Mouse (Mus musculus) embryonic fibroblast, embryonic 13.5 days (primary cell): ENCODE data around the gene Krtap9-5. TPM values are rescaled to one million over a fixed set of nuclear protein-coding genes. Genes with fewer than 3 reads are reported as not detected.

Experiments used
- H3K27ac ChIP-seq: 2 replicates; pipeline ENCODE4 v1.5.1; 2012; ENCODE audit warnings: low read length, control low read depth, inconsistent platforms; ENCODE audit not compliant: insufficient read depth
- H3K4me1 ChIP-seq: 2 replicates; pipeline ENCODE4 v1.6.1; 2011; ENCODE audit warnings: low read length; ENCODE audit not compliant: control insufficient read depth, insufficient read depth
- H3K4me3 ChIP-seq: 2 replicates; pipeline ENCODE4 v1.5.1; 2011; ENCODE audit warnings: mild to moderate bottlenecking, control low read depth, low read length; ENCODE audit not compliant: insufficient read depth
- CTCF ChIP-seq: IDR thresholded peaks from 2 replicates; pipeline ENCODE4 v1.5.1; 2011; ENCODE audit warnings: mild to moderate bottlenecking, control low read depth, low read length, moderate library complexity, borderline replicate concordance; ENCODE audit not compliant: insufficient read depth
- POLR2A ChIP-seq: IDR thresholded peaks from 2 replicates; pipeline ENCODE4 v1.6.1; 2011; ENCODE audit warnings: low read depth, mild to moderate bottlenecking, control low read depth, low read length, moderate library complexity
- polyA plus RNA-seq: library from polyadenylated mRNA; stranded (reverse); fragments of >200 nt; gene quantifications from 2 replicates; pipeline ENCODE4 v1.2.4, GENCODE M21; 2011; ENCODE audit warnings: low read depth; ENCODE audit not compliant: missing spikeins, insufficient read length

The Krtap9-5 gene
- polyA plus RNA-seq = not detected in 2 replicates

- no peak within 1 kb of the TSS for H3K27ac ChIP-seq
- no peaks in the 10 kb centered on the region for H3K4me1 ChIP-seq
- H3K4me3 ChIP-seq = no peak within 1 kb of the TSS
- TF ChIP-seq POLR2A (no peak), CTCF (no peak)
Measured at GRCm38 (mm10) chr11:99948175-99948574, at the start of gene Krtap9-5. Gene Krtap9-5, plus strand, starts transcription at chr11:99948475.

DNA sequence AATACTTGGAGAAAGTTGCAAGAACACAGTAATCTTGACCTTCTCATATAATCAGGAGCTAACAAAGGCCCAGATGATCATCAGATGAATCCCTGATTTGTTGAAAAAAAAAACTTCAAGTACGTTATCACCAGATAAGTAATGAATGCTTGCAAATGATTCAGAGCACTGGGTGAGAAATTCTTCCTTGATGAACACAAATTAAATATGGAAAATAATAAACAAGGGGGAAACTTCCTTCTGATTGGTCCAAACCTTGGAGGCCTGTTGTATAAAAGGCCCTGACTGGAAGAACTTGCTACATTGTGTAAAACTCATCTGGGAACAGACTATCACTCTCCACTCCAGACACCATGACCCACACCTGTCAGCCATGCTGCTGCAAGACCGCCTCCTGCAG is 40.7 kb upstream of the Krtap9-5 start, which contains the start of gene Krtap31-1:
Gene Krtap31-1, plus strand, starts transcription at position 301 of the 400 bp plus-strand sequence.
- Histone ChIP-seq H3K4me1 (no peaks in the 10 kb centered on the region), H3K4me3 (no peak within 1 kb of the TSS), H3K27ac (no peak within 1 kb of the TSS)
- TF ChIP-seq POLR2A = no peak

DNA sequence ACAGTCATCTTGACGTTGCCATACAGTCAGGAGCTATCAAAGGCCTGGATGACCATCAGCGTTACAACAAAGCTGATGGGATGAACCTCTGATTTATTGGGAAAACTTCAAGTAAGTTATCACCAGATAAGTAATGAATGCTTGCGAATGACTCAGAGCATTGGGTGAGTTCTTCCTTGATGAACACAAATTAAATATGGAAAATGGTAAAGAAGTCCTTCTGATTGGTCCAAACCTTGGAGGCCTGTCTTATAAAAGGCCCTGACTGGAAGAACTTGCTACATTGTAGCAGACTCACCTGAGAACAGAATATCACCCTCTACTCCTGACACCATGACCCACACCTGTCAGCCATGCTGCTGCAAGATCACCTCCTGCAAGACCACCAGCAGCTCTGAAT is 33.8 kb upstream of the Krtap9-5 start, which contains the start of gene Gm11565:
Gene Gm11565, plus strand, starts transcription at position 301 of the 400 bp plus-strand sequence.
- Histone ChIP-seq H3K4me3 (no peak within 1 kb of the TSS), H3K4me1 (no peaks in the 10 kb centered on the region), H3K27ac (no peak within 1 kb of the TSS)
- TF ChIP-seq CTCF = no peak
- TF ChIP-seq POLR2A = no peak

- Histone ChIP-seq H3K27ac (no peak within 1 kb of the TSS), H3K4me3 (no peak within 1 kb of the TSS), H3K4me1 (no peaks in the 10 kb centered on the region)
- no peak for TF ChIP-seq CTCF
- TF ChIP-seq POLR2A = no peak
Measured at GRCm38 (mm10) chr11:99935991-99936390, 12.3 kb upstream of the Krtap9-5 start, which contains the start of gene Krtap31-2. Gene Krtap31-2, plus strand, starts transcription at chr11:99936291.

DNA sequence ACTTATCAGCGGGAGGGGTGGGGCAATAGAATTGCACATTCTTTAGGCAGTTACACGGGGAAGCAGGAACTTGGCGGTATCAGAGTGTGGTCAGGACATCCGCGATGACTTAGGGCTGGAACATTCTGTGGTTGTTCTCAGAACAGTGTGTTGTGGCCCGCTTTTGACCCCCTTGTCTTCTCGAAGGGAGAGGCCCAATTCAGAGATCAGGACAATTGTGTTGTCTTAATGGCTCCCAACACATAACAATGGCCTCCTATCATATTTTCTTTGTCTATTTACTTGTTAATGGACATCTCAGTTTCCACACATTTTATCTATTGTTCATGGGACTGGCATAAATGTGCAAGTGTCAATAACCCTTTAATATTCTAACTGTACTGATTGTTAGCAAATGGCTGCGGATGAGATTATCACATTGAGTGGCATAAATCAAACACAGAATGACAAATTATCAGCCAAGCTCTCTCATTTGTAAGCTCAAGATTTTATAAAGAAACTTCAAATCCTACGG is 10.5 kb upstream of the Krtap9-5 start:
- no peak overlapping the region for H3K27ac ChIP-seq
- TF ChIP-seq CTCF (no peak), POLR2A (no peak)

GRCm38 (mm10) chr11:99964213-99964612 is 15.9 kb downstream of the Krtap9-5 start:
- no peak for TF ChIP-seq CTCF
- no peak for TF ChIP-seq POLR2A
- H3K27ac ChIP-seq = no peak overlapping the region
- H3K4me3 ChIP-seq = no peak overlapping the region
- H3K4me1 ChIP-seq = no peaks in the 10 kb centered on the region

More for the DNA sequence above, 10.5 kb upstream of the Krtap9-5 start:
- no peak overlapping the region for H3K4me3 ChIP-seq
- H3K4me1 ChIP-seq = no peaks in the 10 kb centered on the region

DNA sequence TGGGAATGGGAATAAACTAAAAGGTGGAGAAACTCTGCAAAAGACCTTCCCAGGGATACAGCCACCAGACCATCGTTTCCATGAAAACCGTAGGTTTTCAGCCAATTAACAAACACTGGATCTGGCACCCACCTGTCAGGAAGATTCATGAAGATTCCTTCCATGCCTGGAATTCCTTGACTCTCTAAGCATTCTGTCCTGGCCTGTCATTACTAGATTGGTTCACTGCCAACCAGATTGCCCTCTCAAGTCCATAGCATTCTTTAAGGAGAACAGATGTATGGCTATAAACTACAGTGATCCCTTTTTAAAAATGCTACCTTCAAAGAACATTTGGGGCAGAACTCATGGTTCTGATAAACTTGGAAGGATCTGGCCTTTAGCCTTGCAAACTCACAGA is 17.7 kb downstream of the Krtap9-5 start:
- Histone ChIP-seq H3K27ac (no peak overlapping the region), H3K4me3 (no peak overlapping the region), H3K4me1 (no peaks in the 10 kb centered on the region)
- no peak for TF ChIP-seq POLR2A
- no peak for TF ChIP-seq CTCF

GRCm38 (mm10) chr11:99978953-99979352 is 30.7 kb downstream of the Krtap9-5 start, which contains the start of gene Krtap29-1:
Gene Krtap29-1, minus strand, starts transcription at chr11:99979053.
- Histone ChIP-seq H3K4me1 (no peaks in the 10 kb centered on the region), H3K4me3 (no peak within 1 kb of the TSS), H3K27ac (no peak within 1 kb of the TSS)
- TF ChIP-seq CTCF (no peak), POLR2A (no peak)

GRCm38 (mm10) chr11:99982731-99983130 is 34.5 kb downstream of the Krtap9-5 start:
- no peaks in the 10 kb centered on the region for H3K4me1 ChIP-seq

GRCm38 (mm10) chr11:99983442-99983841 is 35.2 kb downstream of the Krtap9-5 start:
- Histone ChIP-seq H3K4me1 (no peaks in the 10 kb centered on the region), H3K4me3 (no peak overlapping the region), H3K27ac (no peak overlapping the region)
- TF ChIP-seq CTCF (no peak), POLR2A (no peak)

More at GRCm38 (mm10) chr11:99982731-99983130, 34.5 kb downstream of the Krtap9-5 start:
- no peak overlapping the region for H3K4me3 ChIP-seq
- no peak overlapping the region for H3K27ac ChIP-seq
- TF ChIP-seq CTCF (no peak), POLR2A (no peak)
